Mouse (Mus musculus) C2C12 (cell line): ENCODE data around the gene Slc9c1. TPM values are rescaled to one million over a fixed set of nuclear protein-coding genes. Genes with fewer than 3 reads are reported as not detected.
"Not testable (repeated sequence)": the region's sequence is repeated elsewhere in the genome, so short reads cannot be mapped to it uniquely, and the experiment has no call there.

Experiments used
- H3K27me3 ChIP-seq: one replicate; pipeline ENCODE4 v1.6.1; 2011; ENCODE audit not compliant: control insufficient read depth, insufficient read depth, insufficient read length
- H3K36me3 ChIP-seq: one replicate; pipeline ENCODE4 v1.6.1; 2011; ENCODE audit not compliant: control insufficient read depth, insufficient read depth
- H3K4me3 ChIP-seq: one replicate; pipeline ENCODE4 v1.5.1; 2011; ENCODE audit warnings: mild to moderate bottlenecking, control low read depth; ENCODE audit not compliant: poor library complexity, insufficient read depth, severe bottlenecking
- H3K79me2 ChIP-seq: one replicate; pipeline ENCODE4 v1.6.1; 2011; ENCODE audit not compliant: control insufficient read depth, insufficient read depth
- H3K79me3 ChIP-seq: one replicate; pipeline ENCODE4 v1.6.1; 2011; ENCODE audit warnings: low read depth, control low read depth
- H3ac ChIP-seq: one replicate; pipeline ENCODE3; 2011; ENCODE audit warnings: low read depth; ENCODE audit not compliant: control insufficient read depth, insufficient read length
- CEBPB ChIP-seq: IDR thresholded peaks from one replicate; pipeline ENCODE4 v1.6.1; 2011; ENCODE audit warnings: low read depth, mild to moderate bottlenecking, control low read depth, moderate library complexity
- CTCF ChIP-seq: IDR thresholded peaks from one replicate; pipeline ENCODE4 v1.5.1; 2011; ENCODE audit not compliant: control insufficient read depth, insufficient read depth, insufficient read length
- FOSL1 ChIP-seq: IDR thresholded peaks from one replicate; pipeline ENCODE4 v1.8.0; 2011; ENCODE audit warnings: mild to moderate bottlenecking, low read length; ENCODE audit not compliant: poor library complexity, insufficient read depth, severe bottlenecking
- MAX ChIP-seq: IDR thresholded peaks from one replicate; pipeline ENCODE4 v1.6.1; 2011; ENCODE audit warnings: mild to moderate bottlenecking, control low read depth
- MYOD1 ChIP-seq: IDR thresholded peaks from one replicate; pipeline ENCODE4 v1.6.1; 2011; ENCODE audit warnings: low read depth; ENCODE audit not compliant: control insufficient read depth, insufficient read length
- MYOG ChIP-seq: IDR thresholded peaks from one replicate; pipeline ENCODE4 v1.6.1; 2011; ENCODE audit not compliant: control insufficient read depth, insufficient read length; ENCODE audit errors: extremely low read depth
- USF1 ChIP-seq: IDR thresholded peaks from one replicate; pipeline ENCODE4 v1.6.1; 2011; ENCODE audit warnings: low read depth, mild to moderate bottlenecking, control low read depth, moderate library complexity
- long read RNA-seq, 2 experiments: library from polyadenylated mRNA; unstranded; transcript quantifications; one replicate each; pipeline ENCODE4 v2.0.0; 2019 to 2020
- polyA plus RNA-seq: library from polyadenylated mRNA; unstranded; fragments of >200 nt; fragmentation: generic; extraction: Trizol; gene quantifications from one replicate; pipeline ENCODE4 v1.2.1, GENCODE M21; 2012; ENCODE audit warnings: missing spikeins

Slc9c1 gene
- not detected for polyA plus RNA-seq
- long read RNA-seq, experiment 1 = 0 reads
- long read RNA-seq, experiment 2 = 0 reads

DNA sequence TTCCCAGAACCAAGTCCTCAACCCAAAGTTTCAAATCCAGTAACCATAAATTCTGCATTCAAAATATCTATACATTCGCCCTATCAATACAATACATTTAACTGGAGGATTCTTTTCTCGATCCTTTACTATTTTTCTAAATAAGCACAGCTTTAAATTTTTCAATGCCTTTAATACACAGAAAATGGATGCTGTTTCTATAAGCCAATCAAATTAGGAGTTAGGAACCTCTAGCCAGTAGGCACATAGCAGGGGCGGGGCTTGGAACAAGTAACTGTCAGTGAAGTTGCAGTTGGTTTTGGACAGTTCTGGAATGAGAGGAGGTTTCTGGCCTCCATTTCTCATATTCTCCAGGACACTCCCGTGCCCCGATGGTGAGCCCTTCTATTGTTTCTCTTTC is at the start of gene Slc9c1:
Gene Slc9c1, plus strand, starts transcription at position 301 of the 400 bp plus-strand sequence.
- Histone ChIP-seq H3K4me3 (no peak within 1 kb of the TSS), H3K79me2 (no peaks in the 10 kb centered on the region), H3ac (no peak within 1 kb of the TSS), H3K79me3 (no peaks in the 10 kb centered on the region), H3K36me3 (no peaks in the 10 kb centered on the region), H3K27me3 (peaks cover 3% of the 10 kb centered on the region)
- TF ChIP-seq CTCF (no peak), FOSL1 (no peak), MYOG (no peak), MAX (no peak), MYOD1 (no peak), USF1 (no peak), CEBPB (no peak)

GRCm38 (mm10) chr16:45492927-45493326 is 42.2 kb upstream of the Slc9c1 start, which contains the start of gene Gm609:
Gene Gm609 (minus strand): TSS chr16:45492969.
- Histone ChIP-seq H3K27me3 (no peaks in the 10 kb centered on the region), H3ac (no peak within 1 kb of the TSS), H3K36me3 (no peaks in the 10 kb centered on the region), H3K4me3 (no peak within 1 kb of the TSS), H3K79me3 (no peaks in the 10 kb centered on the region), H3K79me2 (no peaks in the 10 kb centered on the region)
- no peak for TF ChIP-seq CEBPB
- no peak for TF ChIP-seq MYOG
- TF ChIP-seq USF1 = no peak
- TF ChIP-seq FOSL1 = no peak
- no peak for TF ChIP-seq MYOD1

DNA sequence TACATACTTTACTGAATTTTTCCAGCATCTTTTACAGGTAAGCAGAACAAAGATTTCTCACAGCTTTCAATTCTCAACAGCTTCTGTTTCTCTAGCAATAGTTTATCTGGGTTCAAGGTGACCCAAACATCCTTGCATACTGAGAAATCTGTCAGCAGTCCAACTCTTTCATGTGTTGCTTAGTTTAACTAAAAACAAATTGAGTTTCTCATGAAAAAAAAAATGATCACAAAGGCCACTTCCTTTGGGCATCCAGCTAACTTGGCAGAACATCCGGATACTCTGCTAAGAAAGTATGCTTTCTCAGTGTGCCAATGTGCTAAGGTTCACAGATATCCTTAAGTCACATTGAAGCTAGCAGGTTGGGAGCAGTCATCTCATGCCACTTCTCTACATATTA is 39.8 kb upstream of the Slc9c1 start:
- Histone ChIP-seq H3K79me2 (no peaks in the 10 kb centered on the region), H3K27me3 (no peaks in the 10 kb centered on the region), H3K4me3 (no peak overlapping the region), H3K79me3 (no peaks in the 10 kb centered on the region), H3ac (no peak overlapping the region), H3K36me3 (no peaks in the 10 kb centered on the region)
- TF ChIP-seq MYOD1 (no peak), FOSL1 (no peak), CEBPB (no peak), MAX (no peak), USF1 (no peak), CTCF (no peak), MYOG (no peak)

DNA sequence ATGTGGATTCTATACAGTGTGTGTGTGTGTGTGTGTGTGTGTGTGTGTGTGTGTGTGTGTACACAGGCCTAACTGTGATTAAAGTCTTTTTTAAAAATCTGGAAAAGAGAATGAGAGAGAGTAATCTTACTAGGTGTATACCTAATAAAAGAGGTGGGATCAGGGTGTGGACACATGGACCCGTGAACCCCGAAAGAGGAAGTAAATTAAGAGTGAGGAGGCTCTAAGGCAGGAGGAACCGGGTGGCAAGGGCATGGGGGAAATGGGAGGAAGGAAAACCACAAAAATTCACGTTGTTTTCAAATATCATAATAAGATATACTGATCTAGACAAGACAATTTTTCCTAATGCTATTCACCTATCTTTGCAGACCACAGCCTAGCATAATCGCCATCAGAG is 9.6 kb upstream of the Slc9c1 start:
- no peaks in the 10 kb centered on the region for H3K79me3 ChIP-seq
- no peaks in the 10 kb centered on the region for H3K79me2 ChIP-seq
- H3K36me3 ChIP-seq = no peaks in the 10 kb centered on the region
- H3K4me3 ChIP-seq = no peak overlapping the region
- no peaks in the 10 kb centered on the region for H3K27me3 ChIP-seq
- TF ChIP-seq MAX = no peak
- no peak overlapping the region for H3ac ChIP-seq

GRCm38 (mm10) chr16:45531950-45532349 is 3.2 kb upstream of the Slc9c1 start, which contains the start of gene Gm17783:
Gene Gm17783 (minus strand): TSS chr16:45532050.
- no peak within 1 kb of the TSS for H3ac ChIP-seq
- H3K79me2 ChIP-seq = no peaks in the 10 kb centered on the region
- no peak within 1 kb of the TSS for H3K4me3 ChIP-seq
- H3K36me3 ChIP-seq = no peaks in the 10 kb centered on the region
- H3K79me3 ChIP-seq = no peaks in the 10 kb centered on the region
- peaks cover 3% of the 10 kb centered on the region for H3K27me3 ChIP-seq
- TF ChIP-seq USF1 (no peak), FOSL1 (no peak), CTCF (no peak), MAX (no peak), MYOD1 (no peak), CEBPB (no peak), MYOG (no peak)

DNA sequence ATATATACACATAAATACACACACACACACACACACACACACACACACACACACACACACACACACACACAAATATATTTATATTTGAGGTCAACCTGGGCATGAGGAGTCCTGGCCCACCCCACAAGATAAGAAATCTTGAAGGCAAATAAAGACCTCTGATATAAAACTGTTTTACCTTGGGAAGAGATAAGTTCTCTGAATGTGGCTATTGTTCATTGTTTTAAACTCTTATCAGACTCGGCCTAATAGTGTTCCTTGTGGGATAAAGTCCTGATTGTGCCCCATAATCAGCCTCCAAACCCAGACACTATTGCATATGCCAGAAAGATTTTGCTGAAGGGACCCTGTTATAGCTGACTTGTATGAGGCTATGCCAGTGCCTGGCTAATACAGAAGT is 3.2 kb downstream of the Slc9c1 start:
- not testable (repeated sequence) for H3K36me3 ChIP-seq, H3K27me3 ChIP-seq, H3K79me2 ChIP-seq, H3K4me3 ChIP-seq, H3K79me3 ChIP-seq, H3ac ChIP-seq
